Mouse (Mus musculus) liver, adult 2 months (tissue): ENCODE measurements around the gene Xpo4.

Experiments
- CTCF ChIP-seq: fragments of 200-500 bp; IDR thresholded peaks from 2 replicates; pipeline ENCODE4 v1.5.1; 2011; ENCODE audit warnings: low read depth, low read length, control low read depth
- POLR2A ChIP-seq: fragments of 200-500 bp; IDR thresholded peaks from 2 replicates; pipeline ENCODE4 v1.6.1; 2011; ENCODE audit warnings: low read length, control low read depth; ENCODE audit not compliant: insufficient read depth; ENCODE audit errors: extremely low read depth

DNA sequence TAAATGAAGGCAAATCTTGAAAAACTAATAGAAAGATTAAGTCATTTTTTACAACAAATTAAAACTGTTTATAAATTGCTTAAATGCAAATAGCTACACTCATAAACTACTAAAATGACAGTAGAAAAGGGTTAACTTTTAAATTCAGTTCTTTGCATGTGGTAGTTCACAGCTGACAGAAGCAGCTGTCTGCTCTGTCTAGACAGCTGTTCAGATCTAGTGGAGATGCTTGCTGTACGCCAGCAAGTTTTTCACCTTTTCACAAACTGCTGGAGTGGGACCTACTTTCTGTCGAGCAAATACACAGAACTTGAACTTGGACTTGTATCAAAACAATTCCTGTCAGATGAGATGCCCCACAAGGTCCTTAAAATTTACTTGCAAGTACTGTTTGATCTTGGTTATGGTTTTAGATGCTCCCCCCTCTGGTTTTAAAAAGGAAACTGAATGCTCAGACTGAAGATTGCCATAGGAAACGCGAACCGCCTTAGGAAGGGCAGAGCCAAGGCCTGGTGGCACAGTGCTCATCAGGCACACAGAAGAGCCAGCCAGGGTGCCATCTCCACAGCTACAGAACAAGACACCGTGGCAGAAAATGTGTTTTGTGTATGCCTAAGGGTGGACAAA, 48.8 kb downstream of the Xpo4 start:
- no peak for TF ChIP-seq POLR2A
- TF ChIP-seq CTCF: no peak
